ENCODE assay signal across 7 mouse cellular contexts in genomic region chr19:16132340-16132790, GRCm38 (mm10). TPM values are rescaled to one million over a fixed set of nuclear protein-coding genes. Genes with fewer than 3 reads are reported as not detected.
DNase-seq lines count a peak whose midpoint lies in the region; ATAC-seq lines count a peak whose summit lies in the region.

No protein-coding gene starts in this region.

- H3K9ac ChIP-seq in limb, embryonic 11.5 days (ENCODE audit: low read length) = peak overlapping the region; percentile 97
- peak overlapping the region; percentile 99 for H3K9ac ChIP-seq in midbrain, embryonic 13.5 days (replicated peaks)

- peak overlapping the region; percentile 97 for H3K27ac ChIP-seq in limb, embryonic 11.5 days (replicated peaks; ENCODE audit: low read depth, low read length)
- peak overlapping the region; percentile 100 for H3K27ac ChIP-seq in midbrain, embryonic 13.5 days

- no peaks in the 10 kb centered on the region for H3K9me3 ChIP-seq in limb, embryonic 11.5 days (ENCODE audit: control insufficient read depth, low read length)
- no peaks in the 10 kb centered on the region for H3K9me3 ChIP-seq in midbrain, embryonic 13.5 days

- H3K4me1 ChIP-seq in limb, embryonic 11.5 days (ENCODE audit: control insufficient read depth, insufficient read depth, low read length) = peaks cover 5% of the 10 kb centered on the region
- H3K4me1 ChIP-seq in midbrain, embryonic 13.5 days (replicated peaks) = peaks cover 31% of the 10 kb centered on the region

- WGBS in limb, embryonic 11.5 days = under 1% methylated on average over 28 of the region's 57 CpGs
- under 1% methylated on average over 46 of the region's 57 CpGs for WGBS in midbrain, embryonic 13.5 days

- no peaks in the 10 kb centered on the region for H3K36me3 ChIP-seq in limb, embryonic 11.5 days (ENCODE audit: control insufficient read depth, insufficient read depth, low read length)
- no peaks in the 10 kb centered on the region for H3K36me3 ChIP-seq in midbrain, embryonic 13.5 days

- H3K4me2 ChIP-seq in limb, embryonic 11.5 days (ENCODE audit: low read depth, severe bottlenecking) = peak overlapping the region; percentile 51
- H3K4me2 ChIP-seq in midbrain, embryonic 13.5 days (replicated peaks) = peak overlapping the region; percentile 75

- peak; percentile 98 for DNase-seq in adrenal gland, postnatal 10 days
- DNase-seq in embryo, embryonic 9.5 days (ENCODE audit: extremely low spot score) = peak; percentile 96
- DNase-seq in kidney, adult 11 months = peak; percentile 92
- DNase-seq in limb, embryonic 11.5 days (ENCODE audit: low spot score) = peak; percentile 95
- DNase-seq in spleen, adult 12 weeks (ENCODE audit: low spot score) = peak; percentile 52

- ATAC-seq in granulocyte monocyte progenitor cell, adult 5-6 weeks (replicated peaks; ENCODE audit: poor library complexity, severe bottlenecking) = peak; percentile 72
- peak; percentile 91 for ATAC-seq in limb, embryonic 11.5 days (ENCODE audit: insufficient number of reproducible peaks, low FRiP score, low TSS enrichment, low read depth)
- peak; percentile 90 for ATAC-seq in midbrain, embryonic 13.5 days

- no peaks in the 10 kb centered on the region for H3K27me3 ChIP-seq in limb, embryonic 11.5 days (ENCODE audit: control insufficient read depth, insufficient read depth, low read length)
- H3K27me3 ChIP-seq in midbrain, embryonic 13.5 days = no peaks in the 10 kb centered on the region

- H3K4me3 ChIP-seq in limb, embryonic 11.5 days (ENCODE audit: low read depth, low read length) = peak overlapping the region; percentile 82
- peak overlapping the region; percentile 92 for H3K4me3 ChIP-seq in midbrain, embryonic 13.5 days (replicated peaks)

RNA-seq across cellular contexts. Expression of gene Gnaq, which starts 0.3 kb away (rescaled TPM):
- 10 to 100 TPM; 52.6 to 61.1 TPM for total RNA-seq in adrenal gland, postnatal 10 days (2021)
- total RNA-seq in granulocyte monocyte progenitor cell, adult 5-6 weeks (2014; fragmentation: Nextera tagmentation) = 21.2 and 28.6 TPM in 2 replicates
- total RNA-seq in granulocyte monocyte progenitor cell, adult 5-6 weeks (2017) = 12.3 and 16.3 TPM in 2 replicates
- polyA plus RNA-seq in limb, embryonic 11.5 days (2014; fragmentation: Nextera tagmentation; extraction: Ambion mirVana) = 14.1 and 15.2 TPM in 2 replicates
- polyA plus RNA-seq in midbrain, embryonic 13.5 days (2015; fragmentation: Nextera tagmentation; extraction: Ambion mirVana) = 79.8 and 82.7 TPM in 2 replicates

Comparison
In these comparisons a context has a peak if more than half of its experiments do, and no peak if none do; other contexts are left out.
1. Peak in every context shown above with its lines: DNase-seq, ATAC-seq, H3K4me3 ChIP-seq and H3K27ac ChIP-seq.